Mouse (Mus musculus) lung, adult 18-20 months (tissue): ENCODE results near the gene Nos3.

ENCODE experiments used
- DNase-seq, 2 experiments: peaks; one replicate each; pipeline ENCODE4 v3.0.0; 2022; ENCODE audit warnings: mixed read lengths in 2 of 2

Nos3 gene

GRCm38 (mm10) chr5:24401969-24402368 lies 37.4 kb downstream of the Nos3 start:
- no peak for DNase-seq

GRCm38 (mm10) chr5:24404594-24405360 lies 40.2 kb downstream of the Nos3 start:
- DNase-seq: no peak

GRCm38 (mm10) chr5:24405389-24405876 lies 40.8 kb downstream of the Nos3 start:
- DNase-seq: no peak

GRCm38 (mm10) chr5:24408651-24409050 lies 44.0 kb downstream of the Nos3 start:
- DNase-seq: no peak

- DNase-seq: no peak
Measured at GRCm38 (mm10) chr5:24409466-24409865, 44.9 kb downstream of the Nos3 start.

GRCm38 (mm10) chr5:24412063-24412462 lies 47.5 kb downstream of the Nos3 start:
- DNase-seq: no peak

GRCm38 (mm10) chr5:24413042-24413693 lies 48.6 kb downstream of the Nos3 start, which contains the start of gene Asic3:
Gene Asic3, plus strand, starts transcription at chr5:24413392.
- DNase-seq: no peak

GRCm38 (mm10) chr5:24413938-24414337 lies 49.3 kb downstream of the Nos3 start:
- no peak for DNase-seq

GRCm38 (mm10) chr5:24416222-24416736 lies 51.7 kb downstream of the Nos3 start:
- DNase-seq: peak; percentile 56 to 67

GRCm38 (mm10) chr5:24417587-24417986 lies 53.0 kb downstream of the Nos3 start:
- no peak for DNase-seq

- DNase-seq: no peak
Measured at GRCm38 (mm10) chr5:24420381-24420780, 55.8 kb downstream of the Nos3 start.

GRCm38 (mm10) chr5:24423129-24424003 lies 58.8 kb downstream of the Nos3 start, which contains the start of the genes Cdk5 and Slc4a2:
Gene Cdk5, minus strand, starts transcription at chr5:24423530.
Gene Slc4a2, plus strand, starts transcription at chr5:24423837.
- DNase-seq: peak; percentile 99

GRCm38 (mm10) chr5:24424004-24424781 lies 59.6 kb downstream of the Nos3 start:
- DNase-seq: no peak

GRCm38 (mm10) chr5:24424861-24425411 lies 60.3 kb downstream of the Nos3 start:
- peak; percentile 82 to 88 for DNase-seq

GRCm38 (mm10) chr5:24425421-24426036 lies 60.9 kb downstream of the Nos3 start:
- peak in 1 of 2 experiments; percentile 64 for DNase-seq

- peak in 1 of 2 experiments; percentile 15 for DNase-seq
Measured at GRCm38 (mm10) chr5:24426037-24426432, 61.4 kb downstream of the Nos3 start.

- DNase-seq: peak; percentile 14 to 22
Measured at GRCm38 (mm10) chr5:24426556-24427284, 62.1 kb downstream of the Nos3 start.

GRCm38 (mm10) chr5:24427285-24427633 lies 62.6 kb downstream of the Nos3 start:
- no peak for DNase-seq

GRCm38 (mm10) chr5:24427981-24428402 lies 63.4 kb downstream of the Nos3 start:
- DNase-seq: peak; percentile 74 to 82

GRCm38 (mm10) chr5:24428596-24428995 lies 64.0 kb downstream of the Nos3 start:
- DNase-seq: no peak
